Mouse (Mus musculus) forebrain, postnatal 0 days (tissue): ENCODE results near the gene Krt88. TPM values are rescaled to one million over a fixed set of nuclear protein-coding genes. Genes with fewer than 3 reads are reported as not detected.

Source experiments
- ATAC-seq: fragments of 200-750 bp; cut with Nextera tagmentation; 2 replicates; pipeline ENCODE4 v1.8.0; 2017; ENCODE audit warnings: mild to moderate bottlenecking, moderate library complexity
- DNase-seq: peaks from one replicate; pipeline ENCODE4 v3.0.0-alpha.2; 2015
- H3K27ac ChIP-seq: fragments of 300-500 bp; sonication (generic); 2 replicates; pipeline ENCODE4 v1.5.1; 2014; ENCODE audit warnings: low read depth, mild to moderate bottlenecking, antibody characterized with exemption, low read length, moderate library complexity, mixed read lengths
- H3K27me3 ChIP-seq: fragments of 300-500 bp; sonication (generic); 2 replicates; pipeline ENCODE4 v1.6.1; 2014; ENCODE audit warnings: mild to moderate bottlenecking, low read length, mixed read lengths; ENCODE audit not compliant: insufficient read depth
- H3K36me3 ChIP-seq: fragments of 300-500 bp; sonication (generic); 2 replicates; pipeline ENCODE4 v1.6.1; 2014; ENCODE audit warnings: mild to moderate bottlenecking, moderate library complexity; ENCODE audit not compliant: insufficient read depth
- H3K4me1 ChIP-seq: fragments of 300-500 bp; sonication (generic); 2 replicates; pipeline ENCODE4 v1.6.1; 2014; ENCODE audit warnings: antibody characterized with exemption; ENCODE audit not compliant: insufficient read depth
- H3K4me2 ChIP-seq: fragments of 300-500 bp; sonication (generic); 2 replicates; pipeline ENCODE4 v1.6.1; 2014; ENCODE audit warnings: low read depth, mild to moderate bottlenecking, moderate library complexity
- H3K4me3 ChIP-seq: fragments of 300-500 bp; sonication (generic); 2 replicates; pipeline ENCODE4 v1.5.1; 2014; ENCODE audit warnings: low read depth, low read length, mixed read lengths
- H3K9ac ChIP-seq: fragments of 300-500 bp; sonication (generic); 2 replicates; pipeline ENCODE4 v1.6.1; 2014; ENCODE audit warnings: mild to moderate bottlenecking
- H3K9me3 ChIP-seq: fragments of 300-500 bp; sonication (generic); 2 replicates; pipeline ENCODE4 v1.6.1; 2016; ENCODE audit warnings: low read length
- CTCF ChIP-seq: sonication (generic); IDR thresholded peaks from 2 replicates; pipeline ENCODE4 v1.5.1; 2016; ENCODE audit warnings: antibody characterized with exemption, control low read depth, low read depth
- WGBS: fragments of 180-500 bp; shearing (Covaris S2); extraction: QIAGEN DNeasy Blood & Tissue Kit; methylation state at CpG from one replicate; pipeline ENCODE4 v1.1.7; 2014; 5-methylcytosine and 5-hydroxymethylcytosine counted together
- polyA plus RNA-seq: library from polyadenylated mRNA; unstranded; fragments of >200 nt; fragmentation: Nextera tagmentation; extraction: Ambion mirVana; gene quantifications from 2 replicates; pipeline ENCODE4 v1.2.1, GENCODE M21; 2015
- total RNA-seq: library from RNA; depleted of rRNA; stranded (reverse); fragments of >200 nt; gene quantifications from 2 replicates; pipeline ENCODE4 v1.2.3, GENCODE M21; 2014; rRNA removed

The Krt88 gene
- total RNA-seq, result not detected in 2 replicates
- not detected in 2 replicates for polyA plus RNA-seq

GRCm38 (mm10) chr15:101447444-101447843 lies at the start of gene Krt88:
TSS of gene Krt88 (plus strand) at chr15:101447744.
- no peak within 1 kb of the TSS for H3K4me3 ChIP-seq
- no peaks in the 10 kb centered on the region for H3K36me3 ChIP-seq
- ATAC-seq, result no peak
- no peak within 1 kb of the TSS for H3K27ac ChIP-seq
- H3K4me2 ChIP-seq, result no peak within 1 kb of the TSS
- no peaks in the 10 kb centered on the region for H3K9me3 ChIP-seq
- WGBS, result 76% methylated on average over 2 of the region's 2 CpGs
- no peak within 1 kb of the TSS for H3K9ac ChIP-seq
- H3K27me3 ChIP-seq, result no peaks in the 10 kb centered on the region
- DNase-seq, result no peak
- no peaks in the 10 kb centered on the region for H3K4me1 ChIP-seq
- no peak for TF ChIP-seq CTCF

GRCm38 (mm10) chr15:101398269-101398668 lies 49.3 kb upstream of the Krt88 start:
- Histone ChIP-seq H3K4me3 (no peak overlapping the region), H3K4me2 (no peak overlapping the region), H3K27me3 (no peaks in the 10 kb centered on the region), H3K27ac (no peak overlapping the region), H3K4me1 (no peaks in the 10 kb centered on the region), H3K9ac (no peak overlapping the region), H3K9me3 (no peaks in the 10 kb centered on the region), H3K36me3 (no peaks in the 10 kb centered on the region)
- 60% methylated on average over 8 of the region's 8 CpGs for WGBS
- TF ChIP-seq CTCF, result no peak
- ATAC-seq, result no peak
- no peak for DNase-seq

GRCm38 (mm10) chr15:101410775-101411174 lies 36.8 kb upstream of the Krt88 start, which contains the start of gene Krt7:
TSS of gene Krt7 (plus strand) at chr15:101411043.
- H3K9me3 ChIP-seq, result no peaks in the 10 kb centered on the region
- DNase-seq (no peak), ATAC-seq (no peak)
- H3K4me2 ChIP-seq, result no peak within 1 kb of the TSS
- no peak within 1 kb of the TSS for H3K4me3 ChIP-seq
- H3K27me3 ChIP-seq, result peaks cover 6% of the 10 kb centered on the region
- 61% methylated on average over 2 of the region's 2 CpGs for WGBS
- no peak within 1 kb of the TSS for H3K27ac ChIP-seq
- no peaks in the 10 kb centered on the region for H3K4me1 ChIP-seq
- TF ChIP-seq CTCF, result no peak
- no peaks in the 10 kb centered on the region for H3K36me3 ChIP-seq
- no peak within 1 kb of the TSS for H3K9ac ChIP-seq

GRCm38 (mm10) chr15:101412188-101412587 lies 35.4 kb upstream of the Krt88 start:
- ATAC-seq, result no peak
- H3K4me2 ChIP-seq, result no peak overlapping the region
- no peaks in the 10 kb centered on the region for H3K9me3 ChIP-seq
- no peaks in the 10 kb centered on the region for H3K4me1 ChIP-seq
- DNase-seq, result no peak
- H3K4me3 ChIP-seq, result no peak overlapping the region
- TF ChIP-seq CTCF, result no peak
- 22% methylated on average over 31 of the region's 31 CpGs for WGBS
- no peaks in the 10 kb centered on the region for H3K36me3 ChIP-seq
- H3K27ac ChIP-seq, result no peak overlapping the region
- H3K27me3 ChIP-seq, result peaks cover 6% of the 10 kb centered on the region
- no peak overlapping the region for H3K9ac ChIP-seq

- TF ChIP-seq CTCF, result no peak
- no peak overlapping the region for H3K4me2 ChIP-seq
- H3K27me3 ChIP-seq, result peaks cover 6% of the 10 kb centered on the region
- H3K27ac ChIP-seq, result no peak overlapping the region
- ATAC-seq, result no peak
- WGBS, result 60% methylated on average over 7 of the region's 7 CpGs
- no peak overlapping the region for H3K9ac ChIP-seq
- H3K36me3 ChIP-seq, result no peaks in the 10 kb centered on the region
- no peak for DNase-seq
- H3K4me3 ChIP-seq, result no peak overlapping the region
- H3K9me3 ChIP-seq, result no peaks in the 10 kb centered on the region
- no peaks in the 10 kb centered on the region for H3K4me1 ChIP-seq
Measured at GRCm38 (mm10) chr15:101413916-101414635, 33.5 kb upstream of the Krt88 start.

GRCm38 (mm10) chr15:101414807-101415565 lies 32.6 kb upstream of the Krt88 start:
- TF ChIP-seq CTCF, result no peak
- Histone ChIP-seq H3K4me1 (no peaks in the 10 kb centered on the region), H3K27ac (no peak overlapping the region), H3K9me3 (no peaks in the 10 kb centered on the region), H3K4me2 (no peak overlapping the region), H3K36me3 (no peaks in the 10 kb centered on the region), H3K9ac (no peak overlapping the region), H3K4me3 (no peak overlapping the region), H3K27me3 (peaks cover 6% of the 10 kb centered on the region)
- DNase-seq (no peak), ATAC-seq (no peak)
- WGBS, result 38% methylated on average over 11 of the region's 11 CpGs

GRCm38 (mm10) chr15:101418950-101419349 lies 28.6 kb upstream of the Krt88 start:
- peak; percentile 49 for DNase-seq
- WGBS, result 74% methylated on average over 4 of the region's 4 CpGs

More at GRCm38 (mm10) chr15:101418950-101419349, 28.6 kb upstream of the Krt88 start:
- Histone ChIP-seq H3K9ac (no peak overlapping the region), H3K36me3 (no peaks in the 10 kb centered on the region), H3K27ac (no peak overlapping the region), H3K27me3 (no peaks in the 10 kb centered on the region), H3K9me3 (no peaks in the 10 kb centered on the region), H3K4me3 (no peak overlapping the region), H3K4me1 (no peaks in the 10 kb centered on the region), H3K4me2 (no peak overlapping the region)
- TF ChIP-seq CTCF, result no peak
- peak; percentile 90 for ATAC-seq
